Mouse (Mus musculus): ENCODE data around the gene 9230102O04Rik.

Gene 9230102O04Rik

DNA sequence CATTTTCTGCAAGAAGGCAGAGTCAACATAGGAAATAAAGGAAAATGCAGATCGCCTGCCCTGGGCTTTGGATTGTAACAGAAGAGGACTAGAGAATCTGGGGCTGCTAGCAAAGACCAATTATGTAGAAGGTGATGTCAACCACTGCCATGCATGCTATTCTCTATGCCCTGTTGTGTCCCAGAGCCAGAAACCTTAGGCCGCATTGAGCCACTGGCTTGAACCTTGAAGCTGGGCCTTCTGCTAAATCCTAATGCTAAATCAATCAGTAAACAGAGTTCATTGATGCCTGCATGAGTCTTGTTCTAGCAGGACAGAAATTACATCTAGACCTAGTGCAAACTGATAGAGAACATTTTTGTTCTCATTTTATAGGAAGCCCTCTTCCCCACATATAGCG, 3.3 kb downstream of the 9230102O04Rik start:
- in situ Hi-C loops (cut with MboI, MseI): loop anchor here (10.0 kb wide), 1 partner anchor 531 kb away; no protein-coding TSS in a partner anchor

DNA sequence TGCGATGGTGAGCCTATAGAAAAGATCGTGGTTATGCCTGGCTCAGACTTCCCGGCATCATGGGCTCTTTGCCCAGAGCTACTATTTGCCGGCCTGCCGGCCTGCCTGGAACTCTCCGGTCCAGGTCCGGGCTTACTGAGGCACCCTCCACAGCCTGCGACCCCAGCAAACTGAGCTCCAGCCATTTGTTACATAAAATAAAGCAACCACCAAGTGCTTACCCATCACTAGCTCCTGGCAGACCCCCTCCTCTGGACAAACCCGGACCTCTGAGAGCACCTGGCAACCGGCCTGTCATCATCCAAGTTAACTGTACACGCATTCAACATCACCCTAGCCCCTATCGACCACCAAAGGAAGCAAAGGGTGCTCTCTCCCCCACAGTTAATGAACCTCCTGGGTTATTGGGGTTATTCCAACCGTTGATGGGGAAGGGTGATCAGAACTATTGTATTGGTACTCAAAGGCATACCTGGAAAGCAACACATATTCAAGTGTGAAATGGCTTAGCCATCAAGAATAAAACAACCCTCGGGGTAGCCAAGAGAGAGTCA, 4.0 kb downstream of the 9230102O04Rik start:
- in situ Hi-C loops (cut with MboI, MseI): loop anchor here (10.0 kb wide), 1 partner anchor 530 kb away; no protein-coding TSS in a partner anchor

DNA sequence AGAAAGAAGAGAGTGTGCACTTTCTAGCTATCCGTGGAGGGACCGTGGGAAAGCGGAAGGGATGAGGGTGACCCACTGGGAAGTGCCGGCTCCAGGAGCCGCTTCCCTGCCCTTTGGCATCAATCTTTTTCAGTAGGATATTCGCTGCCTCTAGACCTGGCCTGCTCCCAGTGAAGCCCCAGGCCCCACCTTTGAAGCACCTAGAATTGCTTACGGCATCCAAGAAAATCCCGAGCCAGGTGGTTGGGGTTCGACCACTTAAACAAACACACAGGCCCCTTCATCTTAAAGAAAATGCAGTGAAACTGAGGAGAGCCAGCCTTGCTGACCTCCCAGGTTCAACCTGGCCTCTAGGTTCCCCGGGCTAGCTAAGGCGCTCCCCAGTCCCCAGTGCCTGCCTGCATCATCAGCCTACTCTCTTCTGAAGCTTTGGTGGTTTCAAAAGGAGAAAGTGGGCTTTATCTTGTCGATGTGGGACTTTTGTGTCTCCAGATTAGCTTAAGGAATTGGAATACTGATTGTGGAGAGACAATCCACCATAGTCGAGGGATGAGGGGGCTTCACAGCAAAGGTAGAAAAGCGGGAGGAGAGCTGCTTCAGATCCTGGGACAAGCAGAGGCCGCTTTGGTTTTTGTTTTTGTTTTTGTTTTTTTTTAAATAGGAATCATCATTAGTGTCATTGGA, 4.7 kb downstream of the 9230102O04Rik start:
- in situ Hi-C loops (cut with MboI, MseI): loop anchor here (5.0 to 10.0 kb wide), 2 partner anchors 197 to 530 kb away; no protein-coding TSS in a partner anchor

DNA sequence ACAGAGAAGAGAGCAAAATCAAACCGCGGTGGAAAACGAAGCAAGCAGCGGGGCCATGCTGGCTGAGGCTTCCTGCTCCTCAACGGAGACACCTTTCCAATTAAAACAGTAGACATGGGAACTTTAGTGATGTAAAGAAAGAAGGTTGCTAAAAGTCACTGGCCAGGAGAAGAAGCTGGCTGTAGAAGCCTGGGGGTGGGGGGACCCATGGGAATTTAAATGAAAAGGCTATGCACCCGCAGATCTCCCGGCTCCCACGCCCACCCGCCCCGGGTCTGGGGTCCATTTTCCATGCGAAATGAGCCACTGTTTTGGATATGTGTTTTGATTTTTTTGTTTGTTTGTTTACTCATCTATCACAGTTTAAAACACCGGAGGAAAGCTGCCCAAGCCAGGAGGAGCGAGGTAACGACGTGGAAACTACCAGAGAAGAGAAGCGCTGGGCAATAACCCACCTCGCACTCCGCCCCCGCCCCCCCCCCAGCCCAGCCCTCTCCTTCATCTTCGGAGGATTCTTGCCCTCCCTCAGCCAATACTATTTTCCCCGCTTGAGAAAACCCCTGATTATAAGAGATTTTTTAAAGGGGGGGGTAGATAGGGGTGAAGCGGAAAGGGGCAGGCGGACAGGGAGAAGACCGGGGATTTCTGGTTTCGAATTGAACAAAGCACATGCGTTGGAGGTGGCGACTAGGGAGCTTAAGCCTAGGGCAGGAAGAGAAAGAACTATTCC, 5.4 kb downstream of the 9230102O04Rik start:
- in situ Hi-C loops (cut with MboI, MseI): loop anchor here (5.0 to 10.0 kb wide), 2 partner anchors 197 to 529 kb away; no protein-coding TSS in a partner anchor

DNA sequence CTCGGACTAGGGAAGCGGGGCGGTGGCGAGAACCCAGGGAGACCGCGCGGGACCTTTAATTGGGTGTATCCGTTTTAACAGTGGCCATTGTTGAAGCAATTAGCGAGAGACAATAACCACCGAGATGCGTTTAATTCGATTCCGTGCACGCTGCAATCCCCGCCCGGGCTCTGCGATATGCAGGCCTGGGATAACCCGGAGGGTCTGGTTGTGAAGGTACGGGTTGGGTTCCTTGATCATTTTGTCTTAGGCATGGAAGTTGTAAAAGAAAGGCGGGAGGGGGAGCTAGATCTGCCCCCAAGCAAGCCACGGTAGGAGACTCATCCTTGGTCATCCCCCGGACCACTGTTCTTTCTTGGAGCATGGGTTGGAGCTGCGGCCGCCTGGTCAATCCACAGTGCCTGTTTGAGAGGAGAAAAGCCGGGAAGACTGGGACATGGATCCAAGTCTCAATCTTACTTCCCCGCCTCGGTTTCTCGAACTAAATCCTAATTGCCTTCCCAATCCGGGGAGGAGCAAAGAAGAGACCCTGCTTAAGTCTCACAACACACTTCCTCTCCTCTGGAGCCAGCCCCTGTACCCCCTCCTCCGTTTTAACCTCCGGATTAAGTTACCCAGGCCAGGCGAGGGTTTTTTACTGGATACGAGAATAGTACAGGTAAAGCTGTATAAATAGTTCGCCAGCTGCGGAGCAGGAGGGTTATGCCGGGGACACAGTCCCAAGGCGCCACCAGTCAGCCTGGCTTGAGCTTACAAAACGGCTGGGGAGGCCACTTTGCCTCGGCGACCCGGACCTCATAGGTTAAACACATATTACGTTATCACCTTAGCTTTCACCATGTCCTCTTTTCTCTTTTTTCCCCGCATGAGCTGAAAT, 6.2 kb downstream of the 9230102O04Rik start:
- in situ Hi-C loops (cut with MboI, MseI): loop anchor here (5.0 to 10.0 kb wide), 2 partner anchors 196 to 528 kb away; no protein-coding TSS in a partner anchor

DNA sequence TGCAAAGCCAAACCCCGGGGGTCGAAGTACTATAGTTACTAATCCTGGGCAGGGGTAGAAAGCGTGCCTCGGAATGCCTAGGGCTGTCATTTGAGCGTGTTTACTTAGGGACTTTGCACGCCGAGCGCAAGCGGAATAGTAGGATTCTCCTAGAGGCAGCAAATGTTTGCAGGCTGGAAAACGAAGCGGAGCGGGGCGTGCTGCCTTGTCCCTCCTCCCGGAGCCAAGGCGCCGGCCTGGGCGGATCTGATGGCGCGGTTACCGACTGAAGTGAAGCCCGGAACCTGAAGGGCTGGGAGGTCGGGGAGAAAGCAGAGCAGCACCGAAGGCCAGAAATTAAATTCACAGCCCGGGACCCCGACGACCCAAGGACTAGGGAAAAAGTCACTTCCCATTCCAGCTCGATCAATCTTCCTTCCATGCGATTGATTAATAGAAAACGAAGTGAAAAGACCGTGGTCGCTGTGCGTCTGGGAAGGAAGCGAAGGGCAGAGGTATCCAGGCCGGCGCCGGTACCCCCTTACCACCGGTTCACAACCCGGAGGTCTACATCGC, 6.9 kb downstream of the 9230102O04Rik start:
- in situ Hi-C loops (cut with MboI, MseI): loop anchor here (5.0 to 10.0 kb wide), 2 partner anchors 195 to 528 kb away; no protein-coding TSS in a partner anchor

DNA sequence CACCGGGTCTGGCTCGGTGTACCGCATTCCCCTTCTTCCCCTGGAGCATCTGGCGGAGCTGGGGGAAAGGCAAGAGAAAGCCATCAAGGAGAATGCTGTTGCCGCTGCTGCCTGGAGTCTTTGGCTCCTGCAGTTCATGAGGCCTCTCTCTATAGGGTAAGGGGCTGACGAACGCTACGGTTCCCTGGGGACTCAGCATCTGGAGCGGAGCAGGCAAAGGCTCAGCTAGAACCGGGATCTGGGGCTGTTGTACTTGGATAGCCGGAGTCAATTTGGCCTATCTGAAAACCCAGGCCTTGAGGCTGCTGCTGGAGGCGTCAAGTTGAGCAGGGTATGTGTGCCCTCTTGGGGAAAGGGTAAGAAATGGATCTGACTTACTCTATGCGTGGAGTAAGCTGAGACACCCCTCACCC, 7.7 kb downstream of the 9230102O04Rik start:
- in situ Hi-C loops (cut with MboI, MseI): loop anchor here (5.0 to 10.0 kb wide), 2 partner anchors 194 to 527 kb away; no protein-coding TSS in a partner anchor

DNA sequence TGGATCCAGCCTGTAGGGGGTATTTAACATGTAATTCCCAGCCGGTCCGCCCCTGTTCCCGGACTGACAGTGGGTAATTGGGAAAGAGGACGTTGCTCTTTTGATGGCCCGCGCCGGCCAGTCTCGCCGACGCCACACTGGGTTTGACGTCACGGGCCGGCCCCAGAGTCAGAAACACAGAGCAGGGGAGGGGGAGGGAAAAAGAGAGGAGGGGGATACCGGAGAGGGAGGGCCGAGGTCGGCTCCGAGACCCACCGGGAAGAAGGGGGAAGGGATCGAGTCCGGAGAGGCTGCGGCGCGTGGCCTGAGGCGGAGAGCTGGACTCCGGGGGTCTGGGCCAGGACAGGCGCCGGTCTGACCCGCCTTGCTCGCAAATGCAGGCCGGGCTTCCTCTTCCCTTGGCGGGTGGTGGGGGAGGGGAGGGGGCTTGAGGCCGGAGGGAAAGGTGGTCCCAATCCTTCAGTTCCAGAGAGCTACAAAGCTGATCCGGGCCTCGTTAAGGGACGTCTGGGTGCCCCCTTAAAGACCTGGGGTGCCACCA, 8.2 kb downstream of the 9230102O04Rik start, which contains the start of gene 4930412O13Rik:
Gene 4930412O13Rik (plus strand): TSS at position 202 of the 541 bp plus-strand sequence.
- in situ Hi-C loops (cut with MboI, MseI): loop anchor here (5.0 to 10.0 kb wide), 2 partner anchors 194 to 526 kb away; no protein-coding TSS in a partner anchor

DNA sequence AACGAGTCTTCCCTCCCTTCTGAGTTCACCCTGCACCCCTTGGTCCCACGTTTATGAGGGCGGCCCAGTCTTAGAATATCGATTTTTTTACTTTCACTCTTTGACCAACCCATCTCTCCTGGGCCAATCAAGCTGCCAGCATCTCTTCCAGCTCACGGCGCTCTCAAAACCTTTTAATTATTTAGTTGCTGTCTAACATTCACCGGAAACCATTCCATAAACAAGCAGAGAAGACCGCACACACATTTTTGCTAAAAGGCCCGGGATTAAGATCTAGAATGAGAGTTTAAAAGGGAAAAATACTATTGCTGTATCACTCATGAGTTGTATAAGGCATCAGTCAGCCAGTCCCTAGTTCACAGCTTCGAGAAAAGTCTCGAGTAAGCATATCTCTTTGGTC, 9.1 kb downstream of the 9230102O04Rik start:
- in situ Hi-C loops (cut with MboI, MseI): loop anchor here (5.0 to 10.0 kb wide), 2 partner anchors 193 to 525 kb away; no protein-coding TSS in a partner anchor

DNA sequence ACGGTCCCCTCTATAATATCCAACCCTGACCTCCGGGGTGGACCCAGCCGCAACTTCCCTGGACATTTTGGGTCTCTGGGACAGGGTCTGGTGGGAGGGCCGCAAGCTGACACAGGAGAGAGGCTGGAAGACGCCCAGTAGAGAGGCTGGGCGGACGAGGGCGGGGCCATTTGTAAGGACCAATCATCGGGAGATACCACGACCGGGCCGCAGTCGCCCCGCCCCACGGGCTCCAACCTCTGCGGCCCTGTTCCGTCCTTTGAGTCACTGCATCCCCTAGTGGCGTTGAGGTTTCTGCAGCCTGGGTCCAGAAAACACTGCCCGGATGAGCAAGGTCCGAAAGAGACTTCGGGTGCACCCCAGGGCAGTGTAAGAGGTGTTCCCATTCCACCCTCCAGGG, 9.8 kb downstream of the 9230102O04Rik start:
- in situ Hi-C loops (cut with MboI, MseI): loop anchor here (10.0 kb wide), 1 partner anchor 1285 kb away; no protein-coding TSS in a partner anchor

DNA sequence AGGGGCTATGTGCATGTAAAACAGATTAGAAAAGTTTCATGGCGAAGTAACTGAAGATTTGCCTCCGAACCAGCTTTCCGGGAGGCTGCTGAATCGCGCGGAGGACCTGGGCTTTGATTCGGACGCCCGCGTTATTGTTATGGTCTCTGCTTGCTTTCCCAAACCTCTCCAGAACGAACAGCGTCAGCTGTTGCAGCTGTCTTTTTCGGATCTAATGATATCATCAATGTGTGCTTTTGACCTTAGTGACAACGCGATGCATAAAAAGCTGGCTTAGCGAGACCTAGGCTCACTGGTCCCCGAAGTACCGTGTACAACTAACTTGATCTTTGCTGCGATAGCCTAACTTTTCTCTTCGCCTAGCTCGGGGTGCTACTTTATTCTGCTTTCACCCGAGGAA, 10.2 kb downstream of the 9230102O04Rik start:
- in situ Hi-C loops (cut with MboI, MseI): loop anchor here (10.0 kb wide), 1 partner anchor 1286 kb away; no protein-coding TSS in a partner anchor

DNA sequence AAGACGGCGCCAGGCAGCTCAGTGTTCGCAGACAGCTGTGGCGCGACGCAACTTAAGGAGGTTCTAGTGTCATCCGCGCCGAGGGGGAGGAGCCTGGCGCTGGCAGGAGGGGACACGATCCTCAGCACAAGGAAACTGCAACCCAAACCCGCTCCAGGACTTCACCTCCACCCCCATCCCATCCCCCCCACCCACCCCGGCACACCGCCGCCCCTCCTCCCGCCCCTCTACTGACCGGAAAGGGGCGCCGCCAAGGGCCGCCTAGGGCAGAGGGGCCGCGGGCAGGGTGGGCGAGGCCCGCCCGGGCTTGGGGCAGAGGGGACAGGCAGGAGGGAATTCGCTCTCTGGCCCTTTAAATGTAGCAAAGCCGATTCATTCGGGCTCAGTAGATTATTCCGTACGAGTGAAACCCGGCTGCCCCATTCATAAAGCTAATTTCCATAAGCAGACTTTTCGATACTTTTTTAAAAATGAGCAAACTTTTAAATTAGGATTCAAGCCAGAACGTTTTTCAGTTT, 10.7 kb downstream of the 9230102O04Rik start:
- in situ Hi-C loops (cut with MboI, MseI): loop anchor here (10.0 kb wide), 1 partner anchor 1286 kb away; no protein-coding TSS in a partner anchor

DNA sequence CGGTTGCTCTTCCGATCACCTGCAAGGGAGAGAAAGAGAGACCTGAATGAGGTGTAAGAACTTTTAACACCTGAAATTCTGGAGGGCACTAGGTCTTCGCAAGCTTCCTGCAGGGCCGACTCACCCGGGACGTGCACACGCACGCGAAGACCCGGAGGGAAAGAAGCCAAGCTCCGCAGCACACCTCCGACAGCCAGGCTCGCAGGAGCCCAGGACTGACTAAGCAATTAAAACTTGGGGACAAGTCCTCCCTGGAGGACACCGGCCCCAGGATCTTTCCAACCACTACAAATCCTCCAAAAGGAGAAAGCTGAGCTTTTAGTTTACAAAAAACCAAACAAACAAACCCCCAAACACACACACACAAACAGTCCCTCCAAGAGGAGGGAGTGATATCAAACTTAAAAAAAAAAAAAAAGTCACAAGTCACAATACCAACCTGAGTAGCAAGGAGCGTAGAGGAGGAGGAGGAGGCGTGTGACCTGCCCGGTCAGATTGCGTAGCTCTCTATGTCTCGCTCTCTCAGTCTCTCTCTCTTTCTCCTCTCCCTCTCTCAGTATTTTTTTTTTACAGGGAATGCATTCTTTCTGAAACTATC, 11.3 kb downstream of the 9230102O04Rik start:
- in situ Hi-C loops (cut with MboI, MseI): loop anchor here (10.0 kb wide), 1 partner anchor 1287 kb away; no protein-coding TSS in a partner anchor

DNA sequence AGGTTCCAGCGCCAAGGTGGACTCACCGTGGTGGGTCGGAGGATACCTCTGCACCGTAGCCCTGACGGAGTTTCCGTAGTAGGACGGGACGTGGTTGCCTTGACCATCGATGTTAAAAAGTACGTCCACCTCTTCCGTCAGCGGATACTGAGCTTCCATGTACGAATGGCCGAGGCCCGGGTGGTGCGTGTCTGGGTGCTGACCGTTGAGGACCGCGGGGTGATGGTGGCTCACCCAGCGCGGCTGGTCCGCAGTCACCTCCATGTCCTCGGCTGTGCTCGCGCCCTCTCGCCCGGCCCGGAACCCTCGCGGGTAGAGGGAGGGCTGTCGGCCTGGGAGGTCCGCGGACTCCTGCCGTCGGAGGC, 12.0 kb downstream of the 9230102O04Rik start:
- in situ Hi-C loops (cut with MboI, MseI): loop anchor here (10.0 kb wide), 1 partner anchor 1287 kb away; no protein-coding TSS in a partner anchor

DNA sequence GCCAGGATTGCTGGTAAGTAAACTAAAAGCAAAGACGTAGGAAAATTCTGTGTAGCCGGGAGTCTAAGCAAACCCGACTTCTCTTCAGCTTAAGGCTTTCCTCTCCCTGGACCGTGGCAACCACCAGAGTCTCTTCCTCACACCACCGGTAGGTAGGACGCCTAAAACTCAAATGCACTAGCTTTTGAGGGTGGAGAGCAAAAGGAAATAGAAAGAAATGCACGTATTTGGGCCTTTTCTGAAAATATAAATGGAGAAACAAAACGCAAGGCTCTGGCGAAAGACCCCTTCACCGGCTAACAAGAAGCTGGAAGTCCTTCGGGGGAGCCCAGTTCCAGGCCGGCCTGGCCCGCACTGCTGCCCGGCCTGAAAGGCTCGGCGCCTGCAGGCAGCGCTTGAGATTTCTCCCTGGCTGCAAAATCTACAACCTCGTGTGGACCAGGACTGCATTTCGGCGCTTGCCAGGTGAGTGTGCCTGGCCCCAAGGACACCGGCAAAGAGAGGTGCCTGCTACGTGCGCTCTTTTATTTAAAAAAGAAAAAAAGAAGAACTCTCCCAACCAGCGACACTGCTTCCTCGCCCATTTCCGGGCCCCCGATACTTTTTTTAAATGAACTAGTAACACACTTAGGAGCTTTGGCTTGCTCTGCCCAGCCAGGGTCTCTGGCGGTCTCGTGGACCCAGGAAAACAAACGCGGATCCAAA, 12.6 kb downstream of the 9230102O04Rik start:
- in situ Hi-C loops (cut with MboI, MseI): loop anchor here (10.0 kb wide), 1 partner anchor 1288 kb away; no protein-coding TSS in a partner anchor

DNA sequence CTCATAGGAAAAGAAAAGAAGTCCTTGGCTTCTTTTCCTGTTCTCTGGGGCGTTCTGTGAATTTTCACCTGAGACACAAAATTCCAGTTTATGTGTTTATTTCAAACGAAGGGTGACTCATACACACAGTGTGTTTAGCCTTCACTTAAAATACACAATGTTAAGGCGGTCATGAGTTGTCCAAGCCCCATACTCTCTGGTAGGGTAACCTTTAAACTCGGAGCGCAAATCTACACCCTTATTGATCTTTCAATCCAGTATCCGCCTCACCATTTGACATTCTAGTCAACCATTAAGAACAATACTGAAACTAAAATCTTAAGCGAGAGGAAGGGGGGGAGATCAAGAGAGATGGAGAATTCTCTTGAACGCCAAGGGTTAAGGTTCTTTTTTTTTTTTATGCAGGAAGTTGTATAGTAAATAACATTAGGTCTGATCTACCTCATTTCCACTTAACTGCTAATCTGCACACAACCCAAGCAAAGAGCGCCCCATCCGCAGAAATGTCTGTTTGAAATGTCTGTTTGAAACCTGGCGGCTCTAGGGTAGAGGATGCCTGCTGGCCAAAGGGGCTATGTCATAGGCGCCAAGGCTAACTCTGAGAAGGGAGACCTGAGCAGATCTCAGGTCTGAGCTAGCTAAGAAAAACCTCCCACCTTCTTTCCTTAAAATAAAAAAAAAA, 13.5 kb downstream of the 9230102O04Rik start:
- in situ Hi-C loops (cut with MboI, MseI): loop anchor here (10.0 kb wide), 1 partner anchor 1289 kb away; no protein-coding TSS in a partner anchor

DNA sequence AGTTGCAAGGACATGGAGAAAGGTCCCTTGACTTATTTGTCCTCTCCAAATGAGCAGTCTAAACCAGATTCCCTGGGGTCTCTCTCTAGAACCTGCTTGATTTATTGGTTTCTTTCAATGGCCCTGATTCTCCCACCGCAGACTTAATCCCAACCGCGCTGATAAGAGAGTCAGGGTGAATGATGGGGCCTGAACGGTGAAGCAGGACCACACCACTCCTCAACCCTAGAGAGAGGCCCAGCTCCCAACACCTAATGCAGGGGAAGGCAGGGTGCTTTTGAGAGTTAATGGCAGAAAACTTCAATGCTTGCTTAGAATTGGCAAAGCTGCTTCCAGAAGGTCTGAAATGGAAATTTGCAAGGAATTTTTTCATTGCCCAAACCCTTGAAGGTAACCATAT, 14.1 kb downstream of the 9230102O04Rik start:
- in situ Hi-C loops (cut with MboI, MseI): loop anchor here (10.0 kb wide), 1 partner anchor 1290 kb away; no protein-coding TSS in a partner anchor

Data from T-helper 1 cell (primary cell).